Mouse (Mus musculus): ENCODE measurements at regions not wholly inside any gene's neighbourhood (a gene's known extent, or its start where the extent isn't known, plus 50 kb on each side); places are given as distances from the start of the nearest gene placed in this dataset.

DNA sequence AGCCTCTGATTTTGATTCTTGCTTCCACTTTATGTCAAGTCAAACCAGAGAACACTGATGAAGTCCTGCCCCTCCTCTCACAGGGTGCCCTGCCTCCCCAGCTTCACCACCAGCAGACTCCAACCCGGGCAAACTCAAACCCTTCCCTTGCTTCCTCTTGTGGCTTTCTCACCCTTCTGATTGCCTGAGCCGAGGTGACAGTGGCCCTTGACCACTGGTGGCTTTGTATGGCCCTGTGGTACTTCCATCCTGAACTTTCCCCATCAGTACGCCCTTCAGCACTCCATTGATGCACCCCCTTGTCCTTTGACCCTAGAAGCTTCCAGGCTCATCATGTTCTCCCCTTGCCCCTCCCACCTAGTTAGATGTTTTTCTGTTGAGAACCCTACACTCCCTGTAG, 287.0 kb downstream of the 3100002H09Rik start:
- DNase-seq (ENCODE audit: low spot score) = no peak

DNA sequence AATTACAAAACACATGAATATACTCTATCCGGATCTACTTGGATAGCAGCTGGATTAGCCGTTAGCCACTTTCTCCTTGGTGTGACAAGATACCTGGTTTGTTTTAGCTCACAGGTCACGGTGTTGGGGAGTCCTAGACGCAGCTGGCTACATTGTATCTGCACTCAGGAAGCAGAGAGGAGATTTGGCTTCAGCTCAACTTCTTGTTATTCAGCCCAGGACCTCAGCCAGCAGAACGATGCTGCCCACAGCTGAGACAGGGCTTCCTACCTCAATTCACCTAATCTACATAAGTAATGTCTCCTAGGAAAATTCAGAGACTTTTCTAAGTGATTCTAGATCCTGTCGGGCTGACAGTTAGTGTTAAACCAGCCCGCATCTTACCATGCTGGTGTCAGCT, 289.4 kb downstream of the 3100002H09Rik start:
- no peak for DNase-seq (ENCODE audit: low spot score)

DNA sequence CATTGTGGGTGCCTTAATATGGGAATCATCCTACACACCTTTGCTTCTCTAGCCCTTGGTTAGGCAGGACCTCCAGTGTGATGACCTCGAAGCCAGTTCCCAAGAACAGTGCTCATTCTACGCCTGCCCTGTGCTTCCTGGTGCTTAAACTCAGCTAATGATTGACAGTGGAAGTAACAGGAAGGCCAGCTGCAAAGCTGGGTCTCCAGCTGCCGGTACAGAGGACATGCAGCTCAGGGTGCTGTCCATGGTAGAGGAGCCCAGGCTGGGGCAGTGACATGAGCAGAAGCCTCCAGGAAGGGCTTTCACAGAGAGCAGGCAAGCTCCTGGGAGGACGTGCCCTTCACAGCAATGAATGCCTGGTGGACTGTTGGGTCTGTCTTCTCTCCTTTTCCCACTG, 293.6 kb downstream of the 3100002H09Rik start:
- DNase-seq (ENCODE audit: low spot score) = peak; percentile 9

DNA sequence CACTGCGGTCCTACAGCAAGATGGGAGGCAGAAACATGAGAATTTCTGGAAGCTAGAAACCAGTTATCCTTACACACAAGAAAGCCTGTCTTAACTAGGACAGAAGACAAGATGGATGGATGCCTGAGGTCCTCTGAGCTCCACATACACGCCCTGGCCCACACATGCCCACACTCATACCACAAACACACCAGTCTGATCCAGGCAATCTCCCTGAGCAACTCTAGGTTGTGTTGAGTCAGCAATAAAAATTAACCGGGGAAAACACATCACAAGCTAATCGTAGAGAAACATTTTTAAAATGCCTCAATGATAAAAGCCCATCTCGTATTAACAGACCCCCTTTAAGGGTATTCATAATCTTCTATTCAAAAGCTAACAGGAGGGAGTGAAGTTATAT, 298.9 kb downstream of the 3100002H09Rik start:
- no peak for DNase-seq (ENCODE audit: low spot score)

DNA sequence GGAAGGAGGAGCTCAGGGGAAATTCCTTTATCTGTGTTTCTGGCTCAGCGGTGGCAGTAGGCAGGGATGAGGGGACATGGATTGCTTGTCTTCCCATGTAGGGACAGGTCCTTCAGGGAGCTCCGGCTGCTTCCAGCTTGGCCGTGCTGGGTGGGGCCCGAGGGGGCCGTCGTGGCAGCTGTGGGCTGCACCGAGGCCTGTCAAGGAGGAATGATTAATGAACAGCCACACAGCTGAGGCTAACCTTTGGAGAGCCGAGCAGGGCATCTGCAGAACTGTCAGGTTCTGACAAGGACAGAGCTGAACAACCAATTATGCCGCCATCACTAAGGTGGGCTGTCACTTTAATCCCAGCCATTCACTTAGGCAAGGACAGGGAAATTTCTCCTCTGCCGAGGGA, 300.0 kb downstream of the 3100002H09Rik start:
- DNase-seq (ENCODE audit: low spot score) = no peak

DNA sequence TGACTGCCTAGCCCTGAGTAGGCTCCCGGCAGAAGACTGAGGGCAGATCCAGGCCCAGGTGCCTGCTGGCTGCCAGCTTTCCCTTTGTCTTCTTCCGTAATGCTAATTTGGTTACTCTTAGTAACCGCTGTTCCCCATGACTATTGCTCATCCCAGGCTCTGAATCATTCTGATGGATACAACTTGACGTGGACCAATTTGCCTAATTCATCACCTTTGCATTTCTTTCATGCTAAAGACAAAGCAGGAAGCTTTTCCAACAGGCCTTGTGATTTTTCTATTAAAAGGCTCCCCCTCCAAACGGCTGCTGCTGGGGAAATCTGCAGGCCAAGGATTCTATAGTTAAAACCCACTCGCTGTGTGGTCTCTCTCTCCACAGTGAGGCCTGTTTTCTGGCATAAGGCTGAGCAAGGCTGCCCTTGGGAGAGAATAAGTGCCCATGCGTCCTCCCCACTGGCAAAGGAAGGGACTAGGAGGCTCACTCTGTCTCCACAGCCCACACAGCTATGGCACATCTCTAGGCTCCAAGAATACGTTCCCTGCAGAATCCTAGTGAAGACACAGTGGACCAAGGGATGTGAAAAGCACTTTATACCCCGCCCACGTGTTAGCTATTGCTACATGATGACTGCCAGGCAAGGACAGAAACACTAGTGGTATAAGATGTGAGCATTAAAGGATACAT, 304.6 kb downstream of the 3100002H09Rik start:
- DNase-seq (ENCODE audit: low spot score) = no peak

DNA sequence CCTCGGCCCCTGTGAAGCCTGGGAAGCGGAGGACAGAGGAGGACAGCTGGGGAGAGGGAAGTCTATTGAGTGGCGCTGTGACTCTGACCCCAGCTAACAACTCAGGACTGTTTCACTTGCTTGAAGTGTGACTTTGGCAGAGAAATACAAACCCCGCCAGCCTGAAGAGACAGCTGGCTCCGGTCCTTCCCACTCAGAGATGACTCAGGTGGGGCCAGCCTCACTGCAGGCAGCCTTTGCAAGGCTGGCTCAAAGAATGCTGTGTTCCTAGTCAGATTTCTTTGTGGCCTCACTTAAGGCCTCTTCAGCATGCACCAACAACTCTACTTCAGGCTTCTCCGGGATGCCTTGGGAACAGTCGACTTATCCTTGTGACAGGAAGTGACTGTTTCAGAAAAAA, 307.7 kb downstream of the 3100002H09Rik start:
- no peak for DNase-seq (ENCODE audit: low spot score)

DNA sequence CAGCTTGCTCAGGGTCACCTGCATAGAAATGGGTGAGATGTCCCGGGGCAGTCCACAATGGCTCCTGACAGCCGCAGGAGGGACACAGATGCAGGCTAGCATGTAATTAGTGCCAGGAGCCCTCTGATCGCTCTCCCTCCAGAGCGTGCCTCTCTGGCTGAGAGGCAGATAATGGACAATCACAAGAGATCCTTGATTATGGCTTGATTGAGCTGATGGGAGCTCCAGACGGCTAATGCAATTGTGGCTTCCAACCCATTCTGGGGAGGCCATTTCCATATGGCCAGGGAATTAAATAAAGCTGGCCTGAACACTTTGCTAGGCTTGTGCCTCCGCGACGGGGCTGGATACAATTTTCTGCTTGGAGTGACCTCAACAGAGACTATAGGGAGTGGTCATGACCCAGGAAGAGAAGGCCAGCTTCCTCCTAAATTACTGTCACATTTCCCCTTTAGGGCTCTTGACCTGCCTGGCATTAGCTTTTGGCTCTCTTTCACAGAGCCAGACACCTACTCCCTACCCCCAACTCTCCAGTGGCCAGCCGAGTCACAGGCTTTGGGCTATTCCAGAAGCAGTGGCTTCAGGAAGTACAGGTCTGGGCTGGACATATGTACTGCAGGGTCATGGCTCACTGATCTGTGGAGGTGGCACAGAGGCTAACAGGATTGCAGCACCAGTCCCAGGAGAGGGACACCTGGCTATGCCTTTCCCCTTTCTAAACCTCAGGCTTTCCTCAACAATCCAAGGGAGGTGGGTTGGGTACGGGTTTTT, 311.8 kb downstream of the 3100002H09Rik start:
- DNase-seq (ENCODE audit: low spot score) = no peak

DNA sequence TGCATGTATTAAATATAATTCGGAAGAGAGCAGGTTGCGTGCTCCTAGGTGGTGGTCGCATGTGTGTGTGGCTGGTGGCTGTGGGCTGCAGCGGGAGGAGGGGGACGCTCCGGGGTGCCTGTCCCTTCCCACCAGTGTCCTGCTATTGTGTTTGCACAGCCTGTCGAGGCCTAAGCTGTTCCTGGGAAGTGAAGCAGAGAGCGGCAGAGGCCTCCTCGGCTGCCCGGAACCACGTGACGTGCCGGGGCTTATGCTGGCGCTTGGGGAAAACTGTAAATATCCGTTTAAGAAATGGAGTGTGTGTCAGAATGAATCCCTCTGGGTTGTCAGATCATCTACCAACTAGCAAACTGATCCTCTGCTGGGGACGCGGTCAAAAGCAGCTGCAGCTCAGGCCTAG, 318.3 kb downstream of the 3100002H09Rik start:
- DNase-seq (ENCODE audit: low spot score) = no peak

DNA sequence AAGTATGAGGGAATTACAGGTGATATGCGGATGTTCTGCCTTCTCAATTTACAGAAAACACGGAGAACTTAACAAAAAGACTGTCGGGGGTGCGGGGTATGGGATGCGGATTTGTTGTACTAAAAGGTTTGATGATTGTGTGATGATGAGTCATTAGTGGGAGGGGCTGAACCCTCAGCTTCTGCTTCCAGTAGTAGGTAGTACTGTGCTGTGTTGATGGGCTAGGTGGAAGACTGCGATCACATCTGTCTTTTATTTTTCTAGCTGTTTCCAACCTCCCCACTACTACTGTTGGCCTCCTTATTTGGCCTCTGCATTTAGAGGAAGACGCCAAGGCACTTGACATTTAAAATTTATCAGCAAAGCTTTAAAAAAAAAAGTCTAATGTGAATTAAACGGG, 318.8 kb downstream of the 3100002H09Rik start:
- no peak for DNase-seq (ENCODE audit: low spot score)

DNA sequence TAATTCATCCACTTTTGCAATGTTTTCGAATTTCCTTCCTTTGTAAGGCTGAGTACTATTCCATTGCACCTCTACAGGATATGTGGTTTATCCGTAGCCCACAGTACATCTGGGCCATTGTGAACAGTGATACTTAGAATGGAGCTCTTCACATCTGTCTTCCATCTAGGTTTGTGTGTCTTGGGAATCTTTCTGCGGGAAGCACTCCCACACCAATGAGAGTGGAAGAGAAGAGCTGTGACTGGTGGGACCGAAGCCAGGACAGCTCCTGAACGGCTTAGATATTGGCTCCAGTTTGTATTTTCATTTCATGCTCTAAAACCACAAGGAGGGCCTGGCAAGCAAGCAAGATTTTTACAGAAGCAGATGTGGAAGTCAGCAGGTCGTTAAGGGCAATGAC, 323.1 kb downstream of the 3100002H09Rik start:
- DNase-seq (ENCODE audit: low spot score) = no peak

DNA sequence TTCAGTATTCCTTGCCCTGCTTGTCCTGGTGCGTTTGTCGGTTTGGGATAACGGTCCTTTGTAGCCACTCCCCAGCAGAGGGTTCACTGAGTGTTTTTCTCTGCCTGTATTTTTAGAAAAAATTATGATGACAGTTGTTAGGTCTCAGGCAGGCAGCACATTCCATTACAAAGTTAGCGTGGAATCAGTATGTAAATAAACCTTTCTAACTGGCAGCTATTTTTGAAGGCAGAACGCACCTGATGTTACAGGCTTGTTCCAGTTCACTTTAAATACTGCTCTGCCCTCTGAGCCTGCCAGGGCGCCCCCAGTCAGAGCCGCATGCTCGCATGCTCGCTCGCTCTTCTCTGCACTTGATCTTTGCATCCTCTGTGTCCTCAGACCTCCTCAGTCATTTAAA, 331.9 kb downstream of the 3100002H09Rik start:
- no peak for DNase-seq (ENCODE audit: low spot score)

DNA sequence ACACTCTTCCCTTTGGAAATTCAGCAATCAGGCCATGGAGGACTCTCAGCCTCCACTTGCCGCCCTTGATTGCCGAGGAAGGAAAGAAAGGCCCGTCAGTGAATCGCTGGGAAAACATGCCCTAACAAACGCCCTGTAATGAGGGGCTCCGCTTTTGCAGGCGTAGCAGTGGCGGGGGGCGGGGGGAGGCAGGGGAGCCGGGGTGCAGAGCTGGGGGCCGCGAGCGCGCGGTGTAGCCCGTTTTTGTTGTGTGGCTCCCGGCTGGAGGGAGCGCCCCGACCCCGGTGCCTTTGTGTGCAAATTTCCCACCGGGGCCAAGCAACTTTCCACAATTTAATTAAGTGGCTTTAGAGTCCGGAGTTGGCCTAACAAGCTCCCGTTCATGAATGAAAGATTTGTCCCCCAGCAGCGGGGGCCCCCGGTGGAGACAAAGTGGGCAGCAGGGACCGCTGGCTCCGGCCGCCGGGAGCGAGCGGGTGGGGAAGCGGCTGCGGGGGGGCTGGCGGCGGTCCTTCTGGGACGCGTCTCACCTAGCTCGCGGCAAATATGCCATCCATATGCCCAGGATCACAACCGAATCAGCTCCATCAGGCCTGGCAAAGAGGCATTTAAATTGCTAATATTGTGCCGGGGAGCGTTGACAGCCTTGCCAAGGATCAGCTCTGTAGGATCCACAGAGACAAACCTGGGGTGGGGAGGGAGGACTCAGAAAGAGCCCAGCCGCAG, 333.0 kb downstream of the 3100002H09Rik start:
- DNase-seq (ENCODE audit: low spot score) = no peak

DNA sequence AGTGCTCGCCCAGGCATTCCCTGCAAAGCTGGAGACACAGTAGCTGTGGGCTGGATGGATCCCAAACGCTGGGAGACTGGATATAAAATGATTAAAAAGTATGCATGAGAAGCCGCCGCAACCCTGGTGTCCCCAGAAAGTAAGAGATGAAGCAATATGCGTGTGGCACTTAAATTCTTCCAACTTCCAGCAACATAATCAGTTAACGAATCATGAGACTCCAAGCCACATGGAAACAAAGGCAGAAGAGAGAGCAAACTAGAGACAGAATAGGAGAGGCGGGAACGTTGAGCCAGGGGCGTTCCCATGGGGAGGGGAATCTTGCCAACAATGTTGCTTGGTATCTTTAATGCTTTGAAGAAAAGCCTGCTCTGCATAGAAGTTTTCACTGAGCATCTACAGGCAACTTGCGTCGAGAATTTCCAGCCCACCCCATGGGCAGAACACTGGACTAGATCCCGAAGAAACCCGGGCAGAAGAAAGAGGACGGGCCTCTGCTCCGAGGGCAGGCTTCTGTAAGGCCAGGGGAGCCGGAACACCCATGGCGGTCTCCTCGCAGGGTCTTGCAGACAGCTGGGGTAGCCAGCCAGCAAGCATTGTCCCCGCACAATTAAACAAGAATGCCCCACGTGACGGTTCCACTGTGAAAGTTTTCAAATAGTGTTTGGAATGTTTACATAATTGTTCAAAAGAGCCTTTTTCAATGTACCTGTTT, 333.7 kb downstream of the 3100002H09Rik start:
- peak; percentile 11 for DNase-seq (ENCODE audit: low spot score)

DNA sequence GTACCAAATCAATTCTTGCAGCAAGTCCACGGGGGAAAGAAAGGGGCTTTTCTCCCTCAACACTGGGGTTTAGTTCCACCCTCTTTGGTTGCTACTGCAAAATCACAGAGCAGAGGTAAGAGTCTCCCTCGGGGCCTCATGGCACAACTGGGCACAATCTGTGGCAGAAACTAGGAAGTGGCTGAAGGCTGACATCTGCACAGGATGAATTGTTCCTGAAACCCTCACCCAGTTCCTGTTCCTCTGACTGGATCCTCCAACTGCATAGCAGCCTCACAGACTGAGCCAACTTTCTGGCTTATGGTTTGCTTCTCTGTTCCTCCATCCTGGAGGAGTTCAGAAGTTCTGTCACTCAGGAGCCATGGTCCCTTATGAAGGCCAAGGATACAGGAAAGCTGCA, 338.6 kb downstream of the 3100002H09Rik start:
- no peak for DNase-seq (ENCODE audit: low spot score)

DNA sequence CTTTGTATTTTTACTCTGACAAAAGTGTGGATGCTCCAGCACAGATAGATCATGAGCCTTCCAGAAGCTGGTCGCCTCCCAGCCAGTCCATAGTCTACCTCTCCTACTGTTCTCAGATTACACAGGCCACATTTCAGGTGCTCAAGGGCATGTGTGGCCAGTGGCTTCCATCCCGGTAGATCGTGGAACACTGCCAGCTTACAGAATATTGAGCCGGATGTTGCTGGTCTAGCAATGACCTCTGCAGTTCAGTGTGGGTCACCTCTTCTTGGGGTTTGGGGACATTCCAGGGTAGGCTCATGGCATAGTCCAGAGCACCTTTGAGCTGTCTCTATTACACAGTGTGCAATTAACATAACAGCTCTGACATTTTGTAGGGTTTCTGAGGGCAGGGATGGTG, 342.2 kb downstream of the 3100002H09Rik start:
- no peak for DNase-seq (ENCODE audit: low spot score)

DNA sequence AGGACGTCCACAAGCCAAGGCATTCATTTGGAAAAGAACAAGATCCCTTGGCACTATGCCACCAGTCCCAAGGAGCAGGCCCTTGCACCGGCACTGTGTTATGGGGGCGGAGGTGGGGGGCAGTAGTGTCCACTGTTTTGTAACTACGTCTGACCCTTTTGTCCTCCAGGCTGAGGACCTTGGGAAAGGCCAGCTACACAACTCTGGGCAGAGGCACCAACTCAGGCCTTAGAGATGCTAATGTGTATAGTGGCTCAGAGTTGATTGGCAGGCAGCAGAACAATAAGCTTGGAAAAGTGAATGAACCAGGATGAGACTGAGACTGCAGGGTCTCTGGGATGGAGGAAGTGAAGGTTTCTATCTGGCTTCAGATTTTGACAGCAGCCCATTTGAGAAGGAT, 344.0 kb downstream of the 3100002H09Rik start:
- no peak for DNase-seq (ENCODE audit: low spot score)

DNA sequence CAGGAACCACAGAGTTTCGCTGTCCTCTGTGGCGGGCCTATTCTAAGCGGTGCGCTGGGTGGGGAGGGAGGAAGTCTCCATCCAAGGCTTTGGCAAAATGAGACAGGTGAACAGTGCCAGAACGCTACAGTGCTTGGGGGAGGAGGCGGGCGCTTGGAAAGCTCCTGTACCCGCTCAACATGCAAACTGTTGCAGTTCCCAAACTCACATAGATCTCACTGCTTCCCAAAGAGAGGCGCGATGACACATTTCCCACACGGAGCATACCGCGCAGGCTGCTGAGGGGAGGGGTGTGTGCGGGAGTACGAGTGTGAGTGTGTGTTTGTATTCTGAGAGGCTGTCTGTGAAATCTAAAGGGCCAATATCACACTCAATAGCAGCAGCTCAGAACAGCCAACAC, 345.1 kb downstream of the 3100002H09Rik start:
- DNase-seq (ENCODE audit: low spot score) = no peak

DNA sequence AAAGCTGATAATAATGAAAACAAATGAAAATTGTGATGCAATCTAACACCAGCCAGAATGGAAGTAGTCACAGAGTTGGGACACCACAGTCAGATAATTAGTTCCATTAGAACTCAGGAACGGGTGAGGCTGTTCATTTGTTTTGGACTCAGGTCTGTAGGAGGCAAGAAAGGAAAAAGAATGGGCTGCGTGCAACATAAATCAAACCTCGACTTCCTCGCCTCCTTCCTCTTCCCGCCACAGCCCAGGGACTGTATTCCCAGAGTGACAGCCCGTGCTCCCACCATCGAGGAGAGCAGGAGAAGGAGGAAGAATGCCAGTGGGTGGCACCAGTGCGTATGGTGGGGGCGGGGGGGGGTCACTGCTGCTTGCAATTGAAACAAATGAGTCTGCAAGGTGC, 339.2 kb upstream of the 4930535I16Rik start:
- DNase-seq (ENCODE audit: low spot score) = no peak

DNA sequence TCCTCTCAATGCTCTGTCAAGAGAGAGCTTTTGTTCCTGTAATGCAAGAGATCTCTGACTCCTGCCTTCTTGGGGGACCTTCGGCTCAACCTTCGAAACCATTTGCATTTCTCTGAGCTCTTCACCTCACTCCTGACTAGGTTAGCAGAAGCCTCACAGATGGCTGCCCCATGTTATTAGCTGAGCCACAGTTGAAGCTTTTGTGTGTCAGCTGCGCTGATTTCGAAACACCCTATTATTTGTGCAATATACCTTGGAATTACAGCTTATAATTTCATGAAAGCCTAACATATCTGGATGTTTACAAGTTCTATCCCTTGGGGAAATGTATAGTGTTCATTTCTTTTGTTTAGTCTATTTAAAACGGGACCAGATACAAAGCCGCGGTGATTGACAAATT, 338.7 kb upstream of the 4930535I16Rik start:
- DNase-seq (ENCODE audit: low spot score) = no peak

DNA sequence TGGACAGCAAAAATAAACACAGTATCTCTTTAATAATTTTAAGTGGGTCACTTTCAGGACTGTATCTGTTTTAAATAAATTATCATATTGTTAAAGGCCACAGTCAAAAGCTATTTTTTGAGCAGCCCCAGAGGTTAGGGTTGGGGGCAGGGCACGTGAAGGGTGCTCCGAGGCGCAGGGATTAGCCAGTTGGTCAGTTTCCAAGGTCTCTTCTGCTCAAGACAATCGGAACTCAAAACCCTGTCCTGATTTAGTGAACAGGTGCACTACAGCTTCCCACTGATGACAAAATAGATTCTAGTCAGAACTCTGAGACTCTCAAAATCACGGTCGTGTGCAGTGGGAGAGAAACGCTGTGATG, 337.3 kb upstream of the 4930535I16Rik start:
- DNase-seq (ENCODE audit: low spot score) = no peak

DNA sequence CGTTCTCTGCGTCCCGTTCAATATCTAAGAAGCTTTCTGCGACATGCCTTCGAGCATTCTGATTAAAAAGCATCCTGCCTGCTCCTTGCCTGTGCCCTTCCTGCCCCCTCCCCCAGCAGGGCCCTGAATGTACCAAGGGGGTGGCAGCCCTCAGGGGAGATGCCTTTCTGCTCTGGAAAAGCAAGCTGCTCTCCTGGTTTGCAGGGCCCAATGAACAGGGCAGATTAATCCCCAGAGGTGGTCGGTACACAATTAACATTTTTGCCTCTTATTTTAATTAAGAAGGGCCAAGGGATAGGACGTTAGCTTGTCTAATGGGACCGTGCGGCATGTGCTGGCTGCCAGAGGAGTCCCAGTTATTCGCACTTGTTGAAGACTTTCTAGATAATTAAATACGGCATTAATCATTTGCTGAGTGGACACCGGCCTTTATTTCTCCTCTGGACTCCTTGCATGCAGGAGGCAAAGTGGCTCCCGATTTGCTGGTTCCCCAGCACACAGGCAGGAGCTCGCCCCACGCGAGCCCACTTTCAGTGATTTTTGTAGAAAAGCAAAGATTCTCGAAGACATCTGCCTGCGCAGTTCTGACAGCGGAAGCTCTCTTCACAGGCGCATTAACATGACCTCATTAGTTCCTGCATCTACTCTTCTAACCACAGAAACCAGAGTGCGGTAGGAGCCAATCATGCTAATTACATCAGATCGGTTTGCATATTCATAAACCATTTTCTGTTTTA, 336.8 kb upstream of the 4930535I16Rik start:
- no peak for DNase-seq (ENCODE audit: low spot score)
